Comparison of ENCODE assay signal across 9 mouse cellular contexts in the genomic region with DNA sequence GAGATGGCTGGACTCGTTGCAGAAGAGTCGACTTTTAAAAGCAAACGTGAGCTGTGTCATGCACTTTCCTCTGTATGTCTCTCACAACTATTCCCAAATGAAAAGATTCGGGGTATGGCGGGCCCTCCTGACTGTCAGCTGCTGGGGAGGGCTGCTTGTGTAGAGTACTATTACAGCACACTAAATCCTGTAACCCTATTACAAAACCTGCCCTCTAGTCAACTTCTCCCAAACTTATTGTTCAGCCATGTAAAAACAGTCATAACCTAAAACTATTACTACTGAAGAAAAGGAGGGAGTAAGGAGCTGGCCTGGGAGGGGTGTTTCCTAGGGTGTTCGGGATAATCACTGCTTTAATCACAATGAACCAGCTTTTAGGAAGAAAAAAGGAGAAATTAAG. TPM values are rescaled to one million over a fixed set of nuclear protein-coding genes. Genes with fewer than 3 reads are reported as not detected.
DNase-seq lines count a peak whose midpoint lies in the region; ATAC-seq and TF ChIP-seq lines count a peak whose summit lies in the region.
"Had no signal": no experiment of that assay in that cellular context is flagged by ENCODE, and none has a peak within 500 bp of the region (broad histone marks: within the 10 kb centered on the region; RNA-seq: fewer than 3 reads in every experiment).

No protein-coding gene starts in this region.

- DNase-seq in kidney, adult 9 months = peak; percentile 45
- DNase-seq in kidney, adult 18-20 months = no peak
- DNase-seq in forebrain, embryonic 11.5 days (ENCODE audit: low spot score) = no peak
- no peak for DNase-seq in limb, embryonic 10.5 days (ENCODE audit: low spot score)
- no peak for DNase-seq in neural tube, embryonic 11.5 days (ENCODE audit: low spot score)
- DNase-seq in cerebellum, postnatal 4 days (ENCODE audit: low spot score in 2 of 2) = no peak
- DNase-seq in lung, postnatal 0 days (ENCODE audit: low spot score) = no peak
- DNase-seq: thymus, adult 18-20 months had no signal

- peak overlapping the region; percentile 91 for H3K4me3 ChIP-seq in forebrain, embryonic 11.5 days (ENCODE audit: low read depth, low read length)
- peak overlapping the region; percentile 89 for H3K4me3 ChIP-seq in limb, embryonic 10.5 days
- peak overlapping the region; percentile 86 for H3K4me3 ChIP-seq in neural tube, embryonic 11.5 days (ENCODE audit: low read depth, low read length)
- H3K4me3 ChIP-seq in lung, postnatal 0 days (ENCODE audit: low read depth, low read length) = no peak overlapping the region
- H3K4me3 ChIP-seq: lung, embryonic 15.5 days had no signal

- 5% methylated on average over 6 of the region's 6 CpGs for WGBS in forebrain, embryonic 11.5 days
- 10% methylated on average over 6 of the region's 6 CpGs for WGBS in limb, embryonic 10.5 days
- WGBS in neural tube, embryonic 11.5 days = 9% methylated on average over 6 of the region's 6 CpGs
- 24% methylated on average over 6 of the region's 6 CpGs for WGBS in lung, postnatal 0 days

- H3K9me3 ChIP-seq in forebrain, embryonic 11.5 days (ENCODE audit: control insufficient read depth, low read length) = no peaks in the 10 kb centered on the region
- H3K9me3 ChIP-seq in limb, embryonic 10.5 days (replicated peaks) = no peaks in the 10 kb centered on the region
- no peaks in the 10 kb centered on the region for H3K9me3 ChIP-seq in neural tube, embryonic 11.5 days (ENCODE audit: control insufficient read depth, low read length)
- H3K9me3 ChIP-seq in lung, postnatal 0 days (ENCODE audit: low read length) = no peaks in the 10 kb centered on the region
- H3K9me3 ChIP-seq: lung, embryonic 15.5 days had no signal

- H3K27ac ChIP-seq in forebrain, embryonic 11.5 days (ENCODE audit: low read depth, low read length) = 0 out of 2 replicates have a peak overlapping the region, but pooled peaks have one; percentile 37
- peak overlapping the region; percentile 98 for H3K27ac ChIP-seq in limb, embryonic 10.5 days
- peak overlapping the region; percentile 55 for H3K27ac ChIP-seq in neural tube, embryonic 11.5 days (ENCODE audit: low read depth, low read length)
- no peak overlapping the region for H3K27ac ChIP-seq in lung, postnatal 0 days (ENCODE audit: low read length)
- H3K27ac ChIP-seq: lung, embryonic 15.5 days had no signal

- peaks cover 6% of the 10 kb centered on the region; the same call in 1 of the 2 replicates for H3K27me3 ChIP-seq in forebrain, embryonic 11.5 days (ENCODE audit: control insufficient read depth, insufficient read depth, low read length)
- peaks cover 20% of the 10 kb centered on the region for H3K27me3 ChIP-seq in limb, embryonic 10.5 days (ENCODE audit: low read depth, poor library complexity, severe bottlenecking)
- no peaks in the 10 kb centered on the region for H3K27me3 ChIP-seq in neural tube, embryonic 11.5 days (ENCODE audit: control insufficient read depth, insufficient read depth, low read length)
- peaks cover 65% of the 10 kb centered on the region for H3K27me3 ChIP-seq in lung, postnatal 0 days (replicated peaks; ENCODE audit: insufficient read depth, low read length)

- no peak for TF ChIP-seq EP300 in lung, postnatal 0 days (IDR thresholded peaks at IDR 0.05)

- H3K9ac ChIP-seq in forebrain, embryonic 11.5 days (ENCODE audit: low read length) = peak overlapping the region; percentile 100
- H3K9ac ChIP-seq in neural tube, embryonic 11.5 days (ENCODE audit: low read length) = peak overlapping the region; percentile 99
- H3K9ac ChIP-seq in lung, postnatal 0 days (replicated peaks; ENCODE audit: low read depth) = no peak overlapping the region
- H3K9ac ChIP-seq: lung, embryonic 15.5 days had no signal

- ATAC-seq in forebrain, embryonic 11.5 days (replicated peaks; ENCODE audit: low FRiP score) = no peak
- ATAC-seq in neural tube, embryonic 11.5 days (ENCODE audit: insufficient read depth, low FRiP score, low TSS enrichment) = no peak
- no peak for ATAC-seq in lung, postnatal 0 days

- no peaks in the 10 kb centered on the region for H3K36me3 ChIP-seq in forebrain, embryonic 11.5 days (ENCODE audit: control insufficient read depth, insufficient read depth, low read length)
- H3K36me3 ChIP-seq in limb, embryonic 10.5 days = no peaks in the 10 kb centered on the region
- H3K36me3 ChIP-seq in neural tube, embryonic 11.5 days (ENCODE audit: control insufficient read depth, insufficient read depth, low read length) = no peaks in the 10 kb centered on the region
- no peaks in the 10 kb centered on the region for H3K36me3 ChIP-seq in lung, postnatal 0 days (ENCODE audit: insufficient read depth, low read length)
- H3K36me3 ChIP-seq: lung, embryonic 15.5 days had no signal

- peaks cover 11% of the 10 kb centered on the region; the same call in 1 of the 2 replicates for H3K4me1 ChIP-seq in forebrain, embryonic 11.5 days (replicated peaks; ENCODE audit: control insufficient read depth, insufficient read depth, low read length)
- peaks cover 60% of the 10 kb centered on the region for H3K4me1 ChIP-seq in limb, embryonic 10.5 days
- H3K4me1 ChIP-seq in neural tube, embryonic 11.5 days (ENCODE audit: control insufficient read depth, insufficient read depth, low read length) = peaks cover 3% of the 10 kb centered on the region
- H3K4me1 ChIP-seq in lung, postnatal 0 days (ENCODE audit: insufficient read depth, low read depth, low read length) = peaks cover 19% of the 10 kb centered on the region

- H3K4me2 ChIP-seq in forebrain, embryonic 11.5 days (ENCODE audit: low read depth, low read length, severe bottlenecking) = peak overlapping the region; percentile 75
- H3K4me2 ChIP-seq in neural tube, embryonic 11.5 days (ENCODE audit: low read depth) = peak overlapping the region; percentile 47
- H3K4me2 ChIP-seq in lung, postnatal 0 days (replicated peaks; ENCODE audit: low read depth, low read length) = no peak overlapping the region
- H3K4me2 ChIP-seq: lung, embryonic 15.5 days had no signal

- TF ChIP-seq CTCF in lung, postnatal 0 days (IDR thresholded peaks at IDR 0.05) = no peak

RNA-seq across cellular contexts. Expression of a gene that starts 4.1 kb away (rescaled TPM):
- polyA plus RNA-seq in forebrain, embryonic 11.5 days (2014; fragmentation: Nextera tagmentation; extraction: Ambion mirVana) = 27.8 and 32.9 TPM in 2 replicates
- 12.8 and 18.3 TPM in 2 replicates for polyA plus RNA-seq in limb, embryonic 10.5 days (2016; fragmentation: Nextera tagmentation; extraction: Ambion mirVana)
- 32.3 and 35.2 TPM in 2 replicates for polyA plus RNA-seq in neural tube, embryonic 11.5 days (2014; fragmentation: Nextera tagmentation; extraction: Ambion mirVana)
- 0.02 TPM in 1 of 2 replicates, not detected in the other for polyA plus RNA-seq in lung, postnatal 0 days (2015; fragmentation: Nextera tagmentation; extraction: Ambion mirVana)

Comparison
In these comparisons a context has a peak if more than half of its experiments do, and no peak if none do; other contexts are left out.
1. RNA of a gene that starts 4.1 kb away (polyA plus RNA-seq): 32.3 to 35.2 TPM in neural tube, embryonic 11.5 days, 27.8 to 32.9 TPM in forebrain, embryonic 11.5 days and 12.8 to 18.3 TPM in limb, embryonic 10.5 days; 0.02 TPM in lung, postnatal 0 days; every median in the first group is over 10 times any median in the second.